Mouse (Mus musculus) CH12.LX (cell line): ENCODE data around the gene Zfp771.

Experiments
- CTCF ChIP-seq, 2 experiments: IDR thresholded peaks in 1 of 2; conservative IDR thresholded peaks in 1 of 2; 2 replicates each; pipeline ENCODE4 v1.5.1; 2011 to 2012; ENCODE audit warnings: low read depth in 2 of 2, low read length in 2 of 2, improper control_type of control experiment in 1 of 2, inconsistent platforms in 1 of 2, mild to moderate bottlenecking in 1 of 2, moderate library complexity in 1 of 2
- E2F4 ChIP-seq: IDR thresholded peaks from 2 replicates; pipeline ENCODE4 v1.6.1; 2011; ENCODE audit warnings: low read depth, low read length, improper control_type of control experiment; ENCODE audit not compliant: insufficient replicate concordance
- ETS1 ChIP-seq: conservative IDR thresholded peaks from 2 replicates; pipeline ENCODE4 v1.6.1; 2012; ENCODE audit warnings: low read depth, mild to moderate bottlenecking, inconsistent platforms, low read length, improper control_type of control experiment, moderate library complexity
- KAT2A ChIP-seq: IDR thresholded peaks from 2 replicates; pipeline ENCODE4 v1.6.1; 2012; ENCODE audit warnings: low read length, improper control_type of control experiment, inconsistent platforms; ENCODE audit not compliant: insufficient replicate concordance
- MAZ ChIP-seq: IDR thresholded peaks from 2 replicates; pipeline ENCODE4 v1.6.1; 2012; ENCODE audit warnings: low read depth, mild to moderate bottlenecking, inconsistent platforms, low read length, improper control_type of control experiment, moderate library complexity
- MEF2A ChIP-seq: IDR thresholded peaks from 2 replicates; pipeline ENCODE4 v1.6.1; 2014; ENCODE audit warnings: low read depth, mild to moderate bottlenecking, inconsistent platforms, low read length, improper control_type of control experiment, borderline replicate concordance
- PAX5 ChIP-seq: IDR thresholded peaks from 2 replicates; pipeline ENCODE4 v1.6.1; 2012; ENCODE audit warnings: low read length, inconsistent platforms, mixed read lengths
- POLR2A ChIP-seq: IDR thresholded peaks from 2 replicates; pipeline ENCODE4 v1.6.1; 2011; ENCODE audit warnings: low read depth, mild to moderate bottlenecking, improper control_type of control experiment, low read length
- TCF12 ChIP-seq: IDR thresholded peaks from 2 replicates; pipeline ENCODE4 v1.6.1; 2014; ENCODE audit warnings: low read depth, mild to moderate bottlenecking, inconsistent platforms, low read length, improper control_type of control experiment
- ZMIZ1 ChIP-seq: IDR thresholded peaks from 2 replicates; pipeline ENCODE4 v1.6.1; 2012; ENCODE audit warnings: low read depth, mild to moderate bottlenecking, inconsistent platforms, low read length, improper control_type of control experiment
- ZNF384 ChIP-seq: IDR thresholded peaks from 2 replicates; pipeline ENCODE4 v1.6.1; 2012; ENCODE audit warnings: low read depth, low read length, improper control_type of control experiment, inconsistent platforms

DNA sequence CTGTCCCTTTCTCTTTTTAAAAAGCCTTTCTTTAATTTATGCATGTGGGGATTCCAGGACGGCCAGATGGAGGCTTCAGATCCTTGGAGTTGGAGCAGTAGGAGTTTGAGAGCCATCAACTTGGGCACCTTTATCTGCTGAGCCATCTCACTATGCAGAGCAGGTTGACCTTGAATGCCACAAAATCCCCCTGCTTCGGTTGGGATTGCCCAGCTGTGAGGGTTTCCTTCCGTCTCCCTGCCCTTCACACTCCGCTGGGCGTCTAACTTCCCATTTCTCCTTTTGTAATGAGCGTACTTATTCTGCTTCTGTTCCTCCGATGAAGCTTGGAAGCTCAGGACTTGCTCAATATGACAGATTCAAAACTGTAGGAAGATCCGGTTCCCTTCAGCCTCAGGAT, 46.1 kb downstream of the Zfp771 start:
- TF ChIP-seq CTCF (conservative IDR thresholded peaks at IDR 0.05 in 1 of 2, IDR thresholded peaks at IDR 0.05 in 1 of 2; ENCODE audit: low read depth in 2 of 2, low read length in 2 of 2) (no peak), ZMIZ1 (peak; percentile 20; the same call in 1 of the 2 replicates), KAT2A (no peak), MEF2A (peak; percentile 54; the same call in 1 of the 2 replicates), TCF12 (peak; percentile 92), E2F4 (no peak), PAX5 (no peak), POLR2A (peak; percentile 43), ETS1 (peak; percentile 96), ZNF384 (no peak), MAZ (peak; percentile 72)
